Mouse (Mus musculus) CD8-positive naive resting alpha-beta T cell, adult 2 months (primary cell): Measurements from ENCODE around the gene Olfr1436.
"Not testable (repeated sequence)": the region's sequence is repeated elsewhere in the genome, so short reads cannot be mapped to it uniquely, and the experiment has no call there.

Experiments used
- DNase-seq, 2 experiments: peaks; one replicate each; pipeline ENCODE4 v3.0.0; 2022; ENCODE audit warnings: low read depth in 2 of 2, low spot score in 2 of 2

The Olfr1436 gene

GRCm38 (mm10) chr19:12299030-12299429 lies at the start of gene Olfr1436:
Gene Olfr1436, minus strand, starts transcription at chr19:12299130.
- DNase-seq = not testable (repeated sequence)

DNA sequence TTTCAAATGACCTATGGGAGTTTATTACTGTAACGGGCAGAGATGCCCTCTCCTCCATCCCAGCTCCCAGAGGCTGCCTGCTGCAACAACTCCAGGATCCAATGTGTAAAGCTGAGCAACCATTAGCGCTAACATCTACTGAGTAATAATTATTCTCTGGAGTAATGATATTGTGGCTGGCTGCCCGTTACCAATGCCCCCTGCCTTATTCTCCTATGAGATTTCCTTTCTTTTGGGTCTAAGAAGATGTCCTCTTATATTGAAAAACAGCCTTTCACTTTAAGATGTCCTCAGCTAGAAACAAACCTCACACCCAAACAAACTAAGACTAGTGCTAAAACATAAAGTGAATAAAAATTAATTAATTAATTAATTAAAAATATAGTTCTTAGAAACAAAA lies 36.9 kb upstream of the Olfr1436 start, which contains the start of gene Olfr1438-ps1:
Gene Olfr1438-ps1 (minus strand): TSS at position 101 of the 400 bp plus-strand sequence.
- no peak for DNase-seq

- DNase-seq = no peak
These were observed 26.1 kb upstream of the Olfr1436 start, which contains the start of gene Olfr1437 for GRCm38 (mm10) chr19:12325001-12325400. Gene Olfr1437, minus strand, starts transcription at chr19:12325101.

DNA sequence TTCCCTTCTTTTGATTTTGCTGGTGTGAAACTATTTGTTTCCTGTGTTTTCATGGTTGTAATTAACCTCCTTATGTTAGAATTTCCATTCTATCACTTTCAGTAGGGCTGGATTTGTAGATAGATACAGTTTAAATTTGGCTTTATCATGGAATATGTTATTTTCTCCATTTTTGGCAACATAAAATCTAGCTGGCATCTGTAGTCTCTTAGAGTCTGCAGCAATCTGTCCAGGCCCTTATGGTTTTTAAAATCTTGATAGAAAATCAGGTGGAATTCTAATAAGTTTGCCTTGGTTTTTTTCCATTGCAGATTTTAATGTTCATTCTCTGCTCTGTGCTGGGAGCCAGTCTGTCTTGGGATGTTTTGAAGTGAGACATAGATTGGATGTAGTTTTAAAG lies 6.0 kb downstream of the Olfr1436 start:
- DNase-seq = no peak

- no peak for DNase-seq
These were observed 19.4 kb downstream of the Olfr1436 start, which contains the start of gene Olfr1434 for GRCm38 (mm10) chr19:12279554-12279953. Gene Olfr1434, plus strand, starts transcription at chr19:12279854.

DNA sequence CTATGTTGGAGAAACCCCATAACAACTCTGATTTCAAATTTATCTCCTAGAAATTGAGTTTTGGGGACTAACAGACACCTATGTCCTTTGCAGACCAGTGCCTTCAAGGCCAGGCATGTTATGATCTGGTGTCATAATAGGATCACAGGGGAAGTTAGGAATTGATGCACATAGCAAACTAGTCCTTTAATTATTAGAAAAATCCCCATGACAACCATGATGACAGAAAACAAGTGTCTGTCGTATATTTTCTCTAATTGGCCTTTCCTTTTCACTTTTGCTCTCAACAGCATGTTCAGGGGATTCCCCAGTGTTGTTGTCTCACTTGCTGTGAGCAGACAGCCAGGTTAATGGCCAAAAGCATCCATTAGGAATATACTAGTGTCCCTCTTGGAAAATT lies 38.2 kb downstream of the Olfr1436 start, which contains the start of gene Olfr235:
Gene Olfr235 (plus strand): TSS at position 301 of the 400 bp plus-strand sequence.
- DNase-seq = no peak
